ENCODE assay signal across 29 mouse cellular contexts in the genomic region with DNA sequence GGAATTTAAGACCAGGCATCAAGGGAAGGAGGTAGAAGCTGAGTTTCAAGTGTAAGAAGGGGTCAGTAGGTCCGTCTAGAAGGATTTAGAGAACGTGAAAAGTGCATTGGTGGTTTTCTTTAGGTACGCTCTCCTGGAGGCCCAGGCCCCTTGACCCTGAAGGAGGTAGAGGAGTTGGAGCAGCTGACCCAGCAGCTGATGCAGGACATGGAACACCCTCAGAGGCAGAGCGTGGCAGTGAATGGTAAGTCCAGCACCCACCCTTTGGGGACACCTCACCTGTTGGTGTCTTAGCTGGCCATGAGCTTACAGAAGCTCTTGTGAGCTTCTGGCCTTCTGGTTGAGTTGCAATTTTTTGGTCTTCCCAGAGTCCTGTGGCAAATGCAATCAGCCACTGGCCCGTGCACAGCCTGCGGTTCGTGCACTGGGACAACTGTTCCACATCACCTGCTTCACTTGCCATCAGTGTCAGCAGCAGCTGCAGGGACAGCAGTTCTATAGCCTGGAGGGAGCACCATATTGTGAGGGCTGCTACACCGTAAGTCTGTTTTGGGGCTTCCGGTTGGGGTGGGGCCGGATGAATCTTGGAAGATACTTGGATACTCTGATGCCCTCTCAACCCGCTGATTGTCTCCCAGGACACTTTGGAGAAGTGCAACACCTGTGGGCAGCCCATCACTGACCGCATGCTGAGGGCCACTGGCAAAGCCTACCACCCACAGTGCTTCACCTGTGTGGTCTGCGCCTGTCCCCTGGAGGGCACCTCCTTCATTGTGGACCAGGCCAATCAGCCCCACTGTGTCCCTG. TPM values are rescaled to one million over a fixed set of nuclear protein-coding genes. Genes with fewer than 3 reads are reported as not detected.
DNase-seq lines count a peak whose midpoint lies in the region; ATAC-seq and TF ChIP-seq lines count a peak whose summit lies in the region.
"Had no signal": no experiment of that assay in that cellular context is flagged by ENCODE, and none has a peak within 500 bp of the region (broad histone marks: within the 10 kb centered on the region; RNA-seq: fewer than 3 reads in every experiment).

No protein-coding gene starts in this region.

- TF ChIP-seq EP300 in heart, adult 2 months (IDR thresholded peaks at IDR 0.05; ENCODE audit: insufficient read depth, low read depth, low read length): no peak

- no peak for TF ChIP-seq CTCF in heart, adult 2 months (IDR thresholded peaks at IDR 0.05)

- 89% methylated on average over 13 of the region's 13 CpGs for WGBS in heart, adult 2 months
- WGBS in heart, embryonic 11.5 days (ENCODE audit: insufficient replicate concordance): 89% methylated on average over 13 of the region's 13 CpGs
- 90% methylated on average over 13 of the region's 13 CpGs for WGBS in heart, embryonic 14.5 days
- WGBS in midbrain, embryonic 11.5 days: 89% methylated on average over 13 of the region's 13 CpGs
- 93% methylated on average over 13 of the region's 13 CpGs for WGBS in midbrain, embryonic 16.5 days

- no peak for ATAC-seq in heart, embryonic 11.5 days (replicated peaks; ENCODE audit: insufficient number of reproducible peaks, low FRiP score, low TSS enrichment)
- ATAC-seq in heart, embryonic 14.5 days (ENCODE audit: insufficient number of reproducible peaks, insufficient read depth, low FRiP score, low read depth): no peak
- no peak for ATAC-seq in midbrain, embryonic 11.5 days (ENCODE audit: low FRiP score)
- no peak for ATAC-seq in midbrain, embryonic 16.5 days
- ATAC-seq: activated CD4-positive, CD25-positive, alpha-beta regulatory T cell, adult 4 months; forebrain, embryonic 13.5 days; forebrain, embryonic 16.5 days; hindbrain, embryonic 16.5 days had no signal

- TF ChIP-seq POLR2A in heart, adult 2 months (IDR thresholded peaks at IDR 0.05; ENCODE audit: insufficient read depth, low read depth, low read length): 0 out of 2 replicates have a peak, but pooled peaks have one; percentile 1
- TF ChIP-seq POLR2A in myocyte (IDR thresholded peaks at IDR 0.05; ENCODE audit: insufficient read length, low read depth): peak; percentile 47

- no peaks in the 10 kb centered on the region for H3K79me2 ChIP-seq in heart, adult 2 months (replicated peaks; ENCODE audit: control insufficient read depth, insufficient read depth, low read length)
- H3K79me2 ChIP-seq in myocyte (ENCODE audit: control insufficient read depth, insufficient read depth): peaks cover 54% of the 10 kb centered on the region

- no peaks in the 10 kb centered on the region for H3K27me3 ChIP-seq in heart, adult 2 months (ENCODE audit: control insufficient read depth, insufficient read depth, low read length)
- no peaks in the 10 kb centered on the region for H3K27me3 ChIP-seq in heart, embryonic 11.5 days (ENCODE audit: control insufficient read depth, insufficient read depth, low read length)
- H3K27me3 ChIP-seq in heart, embryonic 14.5 days (ENCODE audit: control insufficient read depth, insufficient read depth, low read length): no peaks in the 10 kb centered on the region
- H3K27me3 ChIP-seq in midbrain, embryonic 11.5 days (ENCODE audit: control insufficient read depth, insufficient read depth, low read length): no peaks in the 10 kb centered on the region
- no peaks in the 10 kb centered on the region for H3K27me3 ChIP-seq in midbrain, embryonic 16.5 days (ENCODE audit: control insufficient read depth, insufficient read depth, low read depth, low read length)
- no peaks in the 10 kb centered on the region for H3K27me3 ChIP-seq in myocyte (ENCODE audit: control insufficient read depth, insufficient read depth, insufficient read length)
- H3K27me3 ChIP-seq: forebrain, embryonic 13.5 days; heart, embryonic 15.5 days; hindbrain, embryonic 13.5 days; intestine, embryonic 15.5 days had no signal

- H3K4me1 ChIP-seq in heart, adult 2 months (ENCODE audit: control insufficient read depth, insufficient read depth, low read length): peaks cover 43% of the 10 kb centered on the region
- H3K4me1 ChIP-seq in heart, embryonic 11.5 days (ENCODE audit: control insufficient read depth, insufficient read depth, low read length): peaks cover 68% of the 10 kb centered on the region
- peaks cover 58 to 86% of the 10 kb centered on the region in 2 experiments for H3K4me1 ChIP-seq in heart, embryonic 14.5 days (ENCODE audit: control insufficient read depth in 2 of 2, insufficient read depth in 2 of 2, low read length in 2 of 2)
- H3K4me1 ChIP-seq in midbrain, embryonic 11.5 days (ENCODE audit: control insufficient read depth, insufficient read depth, low read length): peaks cover 3% of the 10 kb centered on the region
- peaks cover 22% of the 10 kb centered on the region for H3K4me1 ChIP-seq in midbrain, embryonic 16.5 days (ENCODE audit: control insufficient read depth, insufficient read depth, low read length)

- intact Hi-C loops in heart, adult 2 months (cut with DNase I): no loop called here

- H3ac ChIP-seq in myocyte (ENCODE audit: control insufficient read depth, insufficient read length): no peak overlapping the region

- H3K36me3 ChIP-seq in heart, adult 2 months (ENCODE audit: control insufficient read depth, insufficient read depth, low read length): peaks cover 41% of the 10 kb centered on the region
- peaks cover 40% of the 10 kb centered on the region for H3K36me3 ChIP-seq in heart, embryonic 11.5 days (ENCODE audit: control insufficient read depth, insufficient read depth, low read length)
- H3K36me3 ChIP-seq in heart, embryonic 14.5 days (ENCODE audit: control insufficient read depth, insufficient read depth, low read length): peaks cover 95% of the 10 kb centered on the region
- H3K36me3 ChIP-seq in midbrain, embryonic 11.5 days (ENCODE audit: control insufficient read depth, insufficient read depth, low read length): peaks cover 14% of the 10 kb centered on the region
- H3K36me3 ChIP-seq in midbrain, embryonic 16.5 days (ENCODE audit: control insufficient read depth, insufficient read depth, low read length): peaks cover 12% of the 10 kb centered on the region
- peaks cover 83% of the 10 kb centered on the region for H3K36me3 ChIP-seq in myocyte (ENCODE audit: control insufficient read depth, insufficient read depth)

- no peaks in the 10 kb centered on the region for H3K9me3 ChIP-seq in heart, embryonic 11.5 days (replicated peaks; ENCODE audit: control insufficient read depth, low read length)
- H3K9me3 ChIP-seq in heart, embryonic 14.5 days (ENCODE audit: control insufficient read depth, low read length): no peaks in the 10 kb centered on the region
- no peaks in the 10 kb centered on the region for H3K9me3 ChIP-seq in midbrain, embryonic 11.5 days (ENCODE audit: control insufficient read depth, low read length)
- no peaks in the 10 kb centered on the region for H3K9me3 ChIP-seq in midbrain, embryonic 16.5 days (replicated peaks; ENCODE audit: control insufficient read depth, low read length, poor library complexity, severe bottlenecking)
- H3K9me3 ChIP-seq: forebrain, embryonic 10.5 days; forebrain, embryonic 13.5 days; heart, embryonic 15.5 days; hindbrain, embryonic 10.5 days; hindbrain, embryonic 13.5 days; intestine, embryonic 15.5 days had no signal

- DNase-seq in heart, adult 2 months: peak in 1 of 2 experiments; percentile 20
- no peak for DNase-seq in heart, adult 9 months (ENCODE audit: low spot score in 2 of 2)
- peak; percentile 76 for DNase-seq in midbrain, embryonic 11.5 days (ENCODE audit: low spot score, missing footprints)
- no peak for DNase-seq in kidney, postnatal 14 days
- DNase-seq: adrenal gland, postnatal 10 days; adrenal gland, postnatal 36 days; cerebellum, adult 18-20 months; cerebellum, adult 9-10 months; gastrocnemius, postnatal 14 days; heart, postnatal 10 days; kidney, adult 11 months had no signal

- H3K4me2 ChIP-seq in heart, embryonic 11.5 days: no peak overlapping the region
- H3K4me2 ChIP-seq in heart, embryonic 14.5 days (ENCODE audit: low read length): no peak overlapping the region
- no peak overlapping the region for H3K4me2 ChIP-seq in midbrain, embryonic 11.5 days
- H3K4me2 ChIP-seq in midbrain, embryonic 16.5 days (ENCODE audit: low read length): no peak overlapping the region
- H3K4me2 ChIP-seq in myocyte (ENCODE audit: low read depth): peak overlapping the region; percentile 89
- H3K4me2 ChIP-seq: forebrain, embryonic 13.5 days; hindbrain, embryonic 13.5 days; intestine, embryonic 15.5 days had no signal

- no peak overlapping the region for H3K4me3 ChIP-seq in heart, adult 2 months
- no peak overlapping the region for H3K4me3 ChIP-seq in heart, embryonic 11.5 days (ENCODE audit: low read depth, low read length)
- H3K4me3 ChIP-seq in heart, embryonic 14.5 days (ENCODE audit: control insufficient read depth in 1 of 2, insufficient read depth in 1 of 2, low read depth in 1 of 2, low read length in 2 of 2): no peak overlapping the region
- H3K4me3 ChIP-seq in midbrain, embryonic 11.5 days (ENCODE audit: low read depth, low read length): no peak overlapping the region
- no peak overlapping the region for H3K4me3 ChIP-seq in midbrain, embryonic 16.5 days (ENCODE audit: low read depth, low read length)
- H3K4me3 ChIP-seq in myocyte: peak overlapping the region; percentile 98
- H3K4me3 ChIP-seq: forebrain, embryonic 10.5 days; forebrain, embryonic 13.5 days; heart, embryonic 15.5 days; hindbrain, embryonic 10.5 days; hindbrain, embryonic 13.5 days; intestine, embryonic 15.5 days had no signal

- no peak overlapping the region for H3K27ac ChIP-seq in heart, adult 2 months
- no peak overlapping the region for H3K27ac ChIP-seq in heart, embryonic 11.5 days (ENCODE audit: low read depth, low read length)
- no peak overlapping the region; a peak in 1 of 4 replicates for H3K27ac ChIP-seq in heart, embryonic 14.5 days (replicated peaks in 1 of 2; ENCODE audit: control insufficient read depth in 1 of 2, insufficient read depth in 1 of 2, low read depth in 2 of 2, low read length in 2 of 2)
- no peak overlapping the region for H3K27ac ChIP-seq in midbrain, embryonic 11.5 days (ENCODE audit: low read depth, low read length)
- no peak overlapping the region for H3K27ac ChIP-seq in midbrain, embryonic 16.5 days (ENCODE audit: low read length)
- H3K27ac ChIP-seq: forebrain, embryonic 10.5 days; forebrain, embryonic 13.5 days; hindbrain, embryonic 10.5 days; hindbrain, embryonic 13.5 days; intestine, embryonic 15.5 days had no signal

- no peak overlapping the region for H3K9ac ChIP-seq in heart, adult 2 months (ENCODE audit: low read depth, low read length)
- no peak overlapping the region for H3K9ac ChIP-seq in heart, embryonic 11.5 days (ENCODE audit: low read depth, low read length)
- H3K9ac ChIP-seq in heart, embryonic 14.5 days (ENCODE audit: low read length): 0 out of 2 replicates have a peak overlapping the region, but pooled peaks have one; percentile 67
- H3K9ac ChIP-seq in midbrain, embryonic 11.5 days (ENCODE audit: low read length): no peak overlapping the region
- H3K9ac ChIP-seq in midbrain, embryonic 16.5 days (ENCODE audit: low read depth, low read length): no peak overlapping the region
- H3K9ac ChIP-seq: forebrain, embryonic 13.5 days; hindbrain, embryonic 13.5 days; intestine, embryonic 15.5 days had no signal

RNA-seq across cellular contexts. Expression of a gene that starts 6.6 kb away (rescaled TPM):
- 10 to 100 TPM; 45.8 to 60.2 TPM for total RNA-seq in heart, adult 2 months (2021)
- polyA plus RNA-seq in heart, adult 2 months (2012; rRNA removed): 77.7 and 110 TPM in 2 replicates
- polyA plus RNA-seq in heart, embryonic 11.5 days (2014; fragmentation: Nextera tagmentation; extraction: Ambion mirVana): 159 and 177 TPM in 2 replicates
- 167 and 173 TPM in 2 replicates for polyA plus RNA-seq in heart, embryonic 14.5 days (2014; fragmentation: Nextera tagmentation; extraction: Ambion mirVana)
- 53.2 and 60.2 TPM in 2 replicates for polyA plus RNA-seq in midbrain, embryonic 11.5 days (2014; fragmentation: Nextera tagmentation; extraction: Ambion mirVana)
- 55.1 and 56.5 TPM in 2 replicates for polyA plus RNA-seq in midbrain, embryonic 16.5 days (2015; fragmentation: Nextera tagmentation; extraction: Ambion mirVana)
- polyA plus RNA-seq in myocyte (2012; fragmentation: generic; extraction: Trizol): 467 TPM

RNA-seq across cellular contexts. Expression of a gene that starts 17.1 kb away (rescaled TPM):
- under 1 TPM; 0.14 to 0.16 TPM for total RNA-seq in heart, adult 2 months (2021)
- polyA plus RNA-seq in heart, adult 2 months (2012; rRNA removed): 0.50 and 0.94 TPM in 2 replicates
- 1.7 and 2.3 TPM in 2 replicates for polyA plus RNA-seq in heart, embryonic 11.5 days (2014; fragmentation: Nextera tagmentation; extraction: Ambion mirVana)
- 0.96 and 1.1 TPM in 2 replicates for polyA plus RNA-seq in heart, embryonic 14.5 days (2014; fragmentation: Nextera tagmentation; extraction: Ambion mirVana)
- 0.30 and 0.66 TPM in 2 replicates for polyA plus RNA-seq in midbrain, embryonic 11.5 days (2014; fragmentation: Nextera tagmentation; extraction: Ambion mirVana)
- 0.47 and 0.94 TPM in 2 replicates for polyA plus RNA-seq in midbrain, embryonic 16.5 days (2015; fragmentation: Nextera tagmentation; extraction: Ambion mirVana)
- polyA plus RNA-seq in myocyte (2012; fragmentation: generic; extraction: Trizol): 6.3 TPM

RNA-seq across cellular contexts. Expression of a gene that starts 31.6 kb away (rescaled TPM):
- under 1 TPM; 0.60 to 0.61 TPM for total RNA-seq in heart, adult 2 months (2021)
- polyA plus RNA-seq in heart, adult 2 months (2012; rRNA removed): 0.82 and 0.88 TPM in 2 replicates
- polyA plus RNA-seq in heart, embryonic 11.5 days (2014; fragmentation: Nextera tagmentation; extraction: Ambion mirVana): 0.23 and 0.25 TPM in 2 replicates
- polyA plus RNA-seq in heart, embryonic 14.5 days (2014; fragmentation: Nextera tagmentation; extraction: Ambion mirVana): 0.14 and 0.20 TPM in 2 replicates
- 3.0 TPM in 2 replicates for polyA plus RNA-seq in midbrain, embryonic 11.5 days (2014; fragmentation: Nextera tagmentation; extraction: Ambion mirVana)
- polyA plus RNA-seq in midbrain, embryonic 16.5 days (2015; fragmentation: Nextera tagmentation; extraction: Ambion mirVana): 7.8 and 8.4 TPM in 2 replicates
- polyA plus RNA-seq in myocyte (2012; fragmentation: generic; extraction: Trizol): 4.2 TPM
- polyA plus RNA-seq: activated CD4-positive, CD25-positive, alpha-beta regulatory T cell, adult 4 months had no signal

RNA-seq across cellular contexts. Expression of a gene that starts 44.0 kb away (rescaled TPM):
- total RNA-seq in heart, adult 2 months (2021): not detected
- polyA plus RNA-seq in heart, adult 2 months (2012; rRNA removed): 0.20 and 0.29 TPM in 2 replicates
- not detected in 2 replicates for polyA plus RNA-seq in heart, embryonic 11.5 days (2014; fragmentation: Nextera tagmentation; extraction: Ambion mirVana)
- polyA plus RNA-seq in heart, embryonic 14.5 days (2014; fragmentation: Nextera tagmentation; extraction: Ambion mirVana): not detected in 2 replicates
- polyA plus RNA-seq in midbrain, embryonic 11.5 days (2014; fragmentation: Nextera tagmentation; extraction: Ambion mirVana): not detected in 2 replicates
- not detected in 2 replicates for polyA plus RNA-seq in midbrain, embryonic 16.5 days (2015; fragmentation: Nextera tagmentation; extraction: Ambion mirVana)
- polyA plus RNA-seq in myocyte (2012; fragmentation: generic; extraction: Trizol): not detected
- total RNA-seq: ES-E14; gastrocnemius, adult 18-20 months; heart, postnatal 10 days had no signal
- polyA plus RNA-seq: activated CD4-positive, CD25-positive, alpha-beta regulatory T cell, adult 4 months; embryonic facial prominence, embryonic 11.5 days; embryonic facial prominence, embryonic 14.5 days; forebrain, embryonic 10.5 days; forebrain, embryonic 13.5 days; forebrain, embryonic 16.5 days; heart, embryonic 15.5 days; hindbrain, embryonic 10.5 days; hindbrain, embryonic 13.5 days; hindbrain, embryonic 16.5 days; intestine, embryonic 15.5 days had no signal

RNA-seq across cellular contexts. Expression of a gene that starts 49.2 kb away (rescaled TPM):
- total RNA-seq in heart, adult 2 months (2021): under 1 TPM in 1 of 2 experiments, not detected in 1; 0.27 TPM
- not detected in 2 replicates for polyA plus RNA-seq in heart, adult 2 months (2012; rRNA removed)
- polyA plus RNA-seq in heart, embryonic 11.5 days (2014; fragmentation: Nextera tagmentation; extraction: Ambion mirVana): not detected in 2 replicates
- not detected in 2 replicates for polyA plus RNA-seq in heart, embryonic 14.5 days (2014; fragmentation: Nextera tagmentation; extraction: Ambion mirVana)
- not detected in 2 replicates for polyA plus RNA-seq in midbrain, embryonic 11.5 days (2014; fragmentation: Nextera tagmentation; extraction: Ambion mirVana)
- not detected in 2 replicates for polyA plus RNA-seq in midbrain, embryonic 16.5 days (2015; fragmentation: Nextera tagmentation; extraction: Ambion mirVana)
- polyA plus RNA-seq in myocyte (2012; fragmentation: generic; extraction: Trizol): not detected
- total RNA-seq: ES-E14; gastrocnemius, adult 18-20 months; gastrocnemius, postnatal 14 days had no signal
- polyA plus RNA-seq: embryonic facial prominence, embryonic 11.5 days; embryonic facial prominence, embryonic 14.5 days; forebrain, embryonic 10.5 days; forebrain, embryonic 13.5 days; forebrain, embryonic 16.5 days; gonadal fat pad, adult 2 months; heart, embryonic 15.5 days; hindbrain, embryonic 10.5 days; hindbrain, embryonic 13.5 days; hindbrain, embryonic 16.5 days; intestine, embryonic 15.5 days had no signal
